Mouse (Mus musculus): ENCODE results near the gene Gsx2.

DNA sequence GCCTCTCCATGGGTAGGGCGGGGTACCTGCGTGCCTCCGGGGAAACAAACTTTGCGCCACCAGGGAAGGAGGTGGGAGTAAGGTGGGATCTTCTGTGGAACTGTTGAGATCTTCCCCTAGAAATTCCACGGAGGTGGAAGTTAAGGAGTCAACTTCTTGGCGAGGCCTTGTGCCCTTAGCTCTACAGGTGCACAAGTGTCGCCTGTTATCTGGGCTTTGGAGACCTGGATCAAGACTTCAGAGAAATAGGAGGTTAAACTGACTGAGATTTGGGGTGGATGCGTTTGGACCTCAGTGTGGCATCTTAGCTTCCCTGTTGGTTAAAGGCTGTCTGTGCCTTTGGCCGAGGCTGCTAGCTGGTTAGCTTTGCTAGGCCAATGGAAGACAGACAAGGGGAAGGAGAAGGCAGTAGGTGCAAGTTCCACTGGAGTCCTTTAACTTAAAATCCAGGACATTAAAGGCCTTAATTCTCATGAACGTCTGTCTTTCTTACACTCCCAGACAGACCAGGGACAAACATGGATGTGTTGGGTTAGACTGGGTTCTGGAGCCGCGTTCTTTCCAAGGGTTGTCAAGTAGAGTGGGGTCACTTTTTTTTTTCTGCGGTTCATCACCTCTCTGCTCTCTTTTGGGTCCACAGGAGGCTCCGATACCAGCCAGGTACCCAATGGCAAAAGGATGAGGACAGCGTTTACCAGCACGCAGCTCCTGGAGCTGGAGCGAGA, 1.1 kb downstream of the Gsx2 start:
- TF ChIP-seq CTCF (IDR thresholded peaks at IDR 0.05; ENCODE audit: control insufficient read depth, insufficient read depth, insufficient read length), result no peak
- no peak for TF ChIP-seq MYOD1 (IDR thresholded peaks at IDR 0.05; ENCODE audit: control insufficient read depth, insufficient read length, low read depth)
- TF ChIP-seq MAX (IDR thresholded peaks at IDR 0.05), result no peak
- no peak for TF ChIP-seq USF1 (IDR thresholded peaks at IDR 0.05; ENCODE audit: low read depth)
- no peak for TF ChIP-seq FOSL1 (IDR thresholded peaks at IDR 0.05; ENCODE audit: insufficient read depth, low read length, poor library complexity, severe bottlenecking)
